Mouse (Mus musculus) midbrain, embryonic 12.5 days (tissue): Measurements from ENCODE around the gene Raver1. TPM values are rescaled to one million over a fixed set of nuclear protein-coding genes. Genes with fewer than 3 reads are reported as not detected.

Experiments
- ATAC-seq: fragments of 200-750 bp; cut with Nextera tagmentation; 2 replicates; pipeline ENCODE4 v1.8.0; 2017; ENCODE audit warnings: low read depth, moderate TSS enrichment, moderate library complexity; ENCODE audit not compliant: low FRiP score
- H3K27ac ChIP-seq: fragments of 300-500 bp; sonication (generic); replicated peaks from 2 replicates; pipeline ENCODE4 v1.5.1; 2016; ENCODE audit warnings: mild to moderate bottlenecking
- H3K27me3 ChIP-seq: fragments of 300-500 bp; sonication (generic); 2 replicates; pipeline ENCODE4 v1.6.1; 2016; ENCODE audit warnings: mild to moderate bottlenecking
- H3K36me3 ChIP-seq: fragments of 300-500 bp; sonication (generic); 2 replicates; pipeline ENCODE4 v1.6.1; 2016
- H3K4me1 ChIP-seq: fragments of 300-500 bp; sonication (generic); 2 replicates; pipeline ENCODE4 v1.6.1; 2016
- H3K4me2 ChIP-seq: fragments of 300-500 bp; sonication (generic); replicated peaks from 2 replicates; pipeline ENCODE4 v1.6.1; 2016; ENCODE audit warnings: mild to moderate bottlenecking, moderate library complexity
- H3K4me3 ChIP-seq: fragments of 300-500 bp; sonication (generic); 2 replicates; pipeline ENCODE4 v1.5.1; 2016; ENCODE audit warnings: mild to moderate bottlenecking
- H3K9ac ChIP-seq: fragments of 300-500 bp; sonication (generic); replicated peaks from 2 replicates; pipeline ENCODE4 v1.6.1; 2016; ENCODE audit warnings: mild to moderate bottlenecking, moderate library complexity
- H3K9me3 ChIP-seq: fragments of 300-500 bp; sonication (generic); 2 replicates; pipeline ENCODE4 v1.6.1; 2016; ENCODE audit warnings: mild to moderate bottlenecking
- WGBS: fragments of 180-500 bp; shearing (Covaris S2); methylation state at CpG from one replicate; pipeline ENCODE4 v1.1.7; 2016; 5-methylcytosine and 5-hydroxymethylcytosine counted together
- polyA plus RNA-seq: library from polyadenylated mRNA; unstranded; fragments of >200 nt; fragmentation: Nextera tagmentation; extraction: Ambion mirVana; gene quantifications from 2 replicates; pipeline ENCODE4 v1.2.1, GENCODE M21; 2016

Gene Raver1
- polyA plus RNA-seq, 1 experiment from 2014 or later = 66.7 TPM

DNA sequence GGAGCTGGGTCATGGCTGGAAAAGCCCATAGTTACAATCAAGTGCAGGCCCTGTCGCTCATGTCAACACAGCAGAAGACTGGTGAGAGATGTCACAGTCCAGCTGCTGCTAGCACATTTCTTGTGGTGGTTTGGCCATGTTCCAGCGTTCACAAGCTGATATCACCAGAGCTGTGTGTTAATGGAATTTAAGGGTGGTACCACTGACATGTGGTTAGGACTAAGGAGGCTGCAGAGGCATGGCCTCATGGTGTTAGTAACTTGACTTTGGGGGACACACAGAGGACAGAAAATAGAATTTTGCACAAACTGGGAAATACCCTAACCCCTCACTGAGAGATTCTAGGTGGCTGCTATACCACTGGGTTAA lies 34.4 kb upstream of the Raver1 start:
- H3K9me3 ChIP-seq = no peaks in the 10 kb centered on the region
- 85% methylated on average over 2 of the region's 2 CpGs for WGBS
- H3K36me3 ChIP-seq = peaks cover 15% of the 10 kb centered on the region
- H3K9ac ChIP-seq = no peak overlapping the region
- no peaks in the 10 kb centered on the region for H3K27me3 ChIP-seq
- H3K4me3 ChIP-seq = no peak overlapping the region
- no peak overlapping the region for H3K4me2 ChIP-seq
- H3K27ac ChIP-seq = no peak overlapping the region
- H3K4me1 ChIP-seq = peaks cover 7% of the 10 kb centered on the region
- ATAC-seq = no peak

GRCm38 (mm10) chr9:21125502-21126258 lies 33.9 kb upstream of the Raver1 start:
- Histone ChIP-seq H3K4me1 (peaks cover 6% of the 10 kb centered on the region), H3K27ac (no peak overlapping the region), H3K4me2 (no peak overlapping the region), H3K9ac (no peak overlapping the region), H3K27me3 (no peaks in the 10 kb centered on the region), H3K9me3 (no peaks in the 10 kb centered on the region), H3K4me3 (no peak overlapping the region), H3K36me3 (peaks cover 21% of the 10 kb centered on the region)
- ATAC-seq = no peak
- 92% methylated on average over 9 of the region's 9 CpGs for WGBS

- no peak overlapping the region for H3K4me2 ChIP-seq
- H3K4me1 ChIP-seq = no peaks in the 10 kb centered on the region
- H3K9ac ChIP-seq = no peak overlapping the region
- ATAC-seq = no peak
- WGBS = 82% methylated on average over 5 of the region's 5 CpGs
- no peak overlapping the region for H3K4me3 ChIP-seq
- no peaks in the 10 kb centered on the region for H3K9me3 ChIP-seq
- H3K27me3 ChIP-seq = no peaks in the 10 kb centered on the region
- H3K36me3 ChIP-seq = peaks cover 29% of the 10 kb centered on the region
- no peak overlapping the region for H3K27ac ChIP-seq
Measured at GRCm38 (mm10) chr9:21124837-21125236, 33.0 kb upstream of the Raver1 start.

GRCm38 (mm10) chr9:21121483-21121882 lies 29.7 kb upstream of the Raver1 start:
- Histone ChIP-seq H3K36me3 (peaks cover 26% of the 10 kb centered on the region), H3K27ac (no peak overlapping the region), H3K4me2 (no peak overlapping the region), H3K9ac (no peak overlapping the region), H3K4me1 (no peaks in the 10 kb centered on the region), H3K4me3 (no peak overlapping the region), H3K9me3 (no peaks in the 10 kb centered on the region), H3K27me3 (no peaks in the 10 kb centered on the region)
- ATAC-seq = no peak
- 91% methylated on average over 16 of the region's 16 CpGs for WGBS

DNA sequence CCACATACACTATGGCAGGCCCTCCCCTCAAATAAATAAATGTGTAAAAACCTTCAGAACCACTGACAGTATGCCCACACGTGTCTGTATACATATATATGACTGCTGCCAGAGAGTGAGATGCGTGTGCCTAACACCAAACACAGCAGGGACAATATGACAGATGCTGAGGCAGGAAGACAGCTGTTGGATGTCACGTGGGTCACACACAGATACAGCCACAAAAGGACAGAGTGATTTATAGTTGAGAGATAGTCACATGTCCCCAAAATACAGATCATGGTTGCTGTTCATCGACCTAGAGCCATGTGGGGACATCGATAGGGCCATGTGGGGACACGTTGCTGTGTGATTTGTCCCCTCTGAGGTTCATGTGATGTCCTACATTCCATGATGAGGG lies 25.3 kb upstream of the Raver1 start:
- Histone ChIP-seq H3K9me3 (no peaks in the 10 kb centered on the region), H3K27ac (no peak overlapping the region), H3K4me2 (no peak overlapping the region), H3K27me3 (no peaks in the 10 kb centered on the region), H3K4me1 (no peaks in the 10 kb centered on the region), H3K9ac (no peak overlapping the region), H3K36me3 (peaks cover 20% of the 10 kb centered on the region), H3K4me3 (no peak overlapping the region)
- ATAC-seq = no peak
- 81% methylated on average over 6 of the region's 6 CpGs for WGBS

DNA sequence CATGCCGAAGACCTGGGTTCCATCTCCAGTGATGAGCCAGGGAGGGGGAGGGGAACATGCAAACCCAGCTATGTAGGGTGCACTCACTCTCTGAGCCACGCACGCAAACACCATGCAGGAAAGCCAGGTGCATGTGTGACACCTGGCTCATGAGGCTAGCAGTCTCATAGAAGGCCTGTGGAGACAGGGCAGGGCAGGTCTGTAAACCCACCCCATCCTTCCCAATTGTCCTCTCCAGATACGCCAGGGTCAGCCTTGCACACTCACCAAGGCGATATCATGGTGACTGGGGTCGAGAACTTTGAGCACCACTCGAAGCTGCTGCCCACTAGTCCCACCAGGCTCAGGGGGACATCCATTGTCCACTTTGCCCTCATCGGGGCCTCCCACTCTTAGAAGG lies 23.3 kb upstream of the Raver1 start:
- Histone ChIP-seq H3K9me3 (no peaks in the 10 kb centered on the region), H3K4me2 (no peak overlapping the region), H3K4me1 (no peaks in the 10 kb centered on the region), H3K27ac (no peak overlapping the region), H3K4me3 (no peak overlapping the region), H3K27me3 (no peaks in the 10 kb centered on the region), H3K9ac (no peak overlapping the region), H3K36me3 (0 out of 2 replicates have a peak, but pooled peaks cover 4% of the 10 kb centered on the region)
- 95% methylated on average over 8 of the region's 8 CpGs for WGBS
- no peak for ATAC-seq

GRCm38 (mm10) chr9:21114190-21114589 lies 22.4 kb upstream of the Raver1 start:
- Histone ChIP-seq H3K4me2 (no peak overlapping the region), H3K9me3 (no peaks in the 10 kb centered on the region), H3K27me3 (no peaks in the 10 kb centered on the region), H3K36me3 (no peaks in the 10 kb centered on the region), H3K4me3 (no peak overlapping the region), H3K4me1 (no peaks in the 10 kb centered on the region), H3K27ac (no peak overlapping the region), H3K9ac (no peak overlapping the region)
- WGBS = 87% methylated on average over 7 of the region's 7 CpGs
- ATAC-seq = no peak

DNA sequence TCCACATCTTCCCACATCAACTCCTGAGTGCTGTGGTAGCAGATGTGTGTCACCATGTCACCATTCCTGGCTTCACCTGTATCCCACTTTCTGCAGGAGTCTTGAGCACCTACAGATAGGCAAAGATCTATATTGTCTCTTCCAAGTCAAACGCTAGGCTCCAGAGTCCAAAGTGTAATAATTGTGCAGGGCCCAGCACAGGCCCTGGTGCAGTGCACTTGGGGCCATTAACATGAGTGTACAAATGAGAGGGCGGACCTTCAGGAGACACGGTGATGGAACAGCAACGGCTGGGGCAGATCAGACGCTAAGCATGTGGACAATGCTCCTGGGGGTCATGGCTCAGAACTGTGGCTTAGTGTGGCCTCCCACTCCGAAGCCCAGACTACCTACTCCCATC lies 21.9 kb upstream of the Raver1 start:
- no peak for ATAC-seq
- H3K27ac ChIP-seq = no peak overlapping the region

GRCm38 (mm10) chr9:21107607-21108237 lies 15.9 kb upstream of the Raver1 start:
- 46% methylated on average over 23 of the region's 23 CpGs for WGBS

More for the DNA sequence above, 21.9 kb upstream of the Raver1 start:
- Histone ChIP-seq H3K9ac (no peak overlapping the region), H3K9me3 (no peaks in the 10 kb centered on the region), H3K4me3 (no peak overlapping the region), H3K4me1 (no peaks in the 10 kb centered on the region), H3K27me3 (no peaks in the 10 kb centered on the region), H3K36me3 (no peaks in the 10 kb centered on the region), H3K4me2 (no peak overlapping the region)
- WGBS = 90% methylated on average over 6 of the region's 6 CpGs

GRCm38 (mm10) chr9:21105760-21106564 lies 14.2 kb upstream of the Raver1 start:
- H3K9me3 ChIP-seq = no peaks in the 10 kb centered on the region
- H3K4me3 ChIP-seq = no peak overlapping the region
- no peaks in the 10 kb centered on the region for H3K4me1 ChIP-seq
- H3K27ac ChIP-seq = no peak overlapping the region
- H3K4me2 ChIP-seq = no peak overlapping the region
- ATAC-seq = no peak
- H3K27me3 ChIP-seq = no peaks in the 10 kb centered on the region
- no peaks in the 10 kb centered on the region for H3K36me3 ChIP-seq
- H3K9ac ChIP-seq = no peak overlapping the region
- 86% methylated on average over 5 of the region's 5 CpGs for WGBS

More at GRCm38 (mm10) chr9:21107607-21108237, 15.9 kb upstream of the Raver1 start:
- Histone ChIP-seq H3K27ac (no peak overlapping the region), H3K4me1 (no peaks in the 10 kb centered on the region), H3K9me3 (no peaks in the 10 kb centered on the region), H3K4me3 (no peak overlapping the region), H3K4me2 (no peak overlapping the region), H3K36me3 (no peaks in the 10 kb centered on the region), H3K27me3 (no peaks in the 10 kb centered on the region), H3K9ac (no peak overlapping the region)
- ATAC-seq = no peak

GRCm38 (mm10) chr9:21104814-21105213 lies 13.0 kb upstream of the Raver1 start:
- no peaks in the 10 kb centered on the region for H3K36me3 ChIP-seq
- H3K9ac ChIP-seq = no peak overlapping the region
- no peaks in the 10 kb centered on the region for H3K9me3 ChIP-seq
- ATAC-seq = no peak
- H3K4me1 ChIP-seq = peaks cover 4% of the 10 kb centered on the region; the same call in 1 of the 2 replicates
- no peaks in the 10 kb centered on the region for H3K27me3 ChIP-seq
- no peak overlapping the region for H3K27ac ChIP-seq
- no peak overlapping the region for H3K4me2 ChIP-seq
- H3K4me3 ChIP-seq = no peak overlapping the region
- WGBS = 90% methylated on average over 6 of the region's 6 CpGs

DNA sequence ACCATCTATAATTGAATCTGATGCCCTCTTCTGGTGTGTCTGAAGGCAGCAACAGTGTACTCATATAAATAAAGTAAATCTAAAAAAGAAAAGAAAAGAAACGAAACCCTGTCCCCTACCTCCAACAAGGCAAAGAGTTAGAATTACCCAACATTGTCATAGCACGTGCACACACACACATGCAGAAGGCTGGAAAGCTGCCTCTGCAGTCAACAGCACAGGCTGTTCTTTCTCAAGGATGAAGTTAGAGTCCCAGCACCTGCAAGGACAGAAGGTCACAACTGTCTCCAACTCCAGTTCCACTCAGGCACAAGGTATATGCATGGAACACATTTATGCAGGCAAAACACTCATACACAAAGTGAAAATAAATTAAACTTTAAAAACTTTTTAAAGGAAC lies 10.3 kb upstream of the Raver1 start:
- Histone ChIP-seq H3K4me3 (no peak overlapping the region), H3K4me2 (no peak overlapping the region)
- WGBS = 87% methylated on average over 2 of the region's 2 CpGs

More for the DNA sequence above, 10.3 kb upstream of the Raver1 start:
- peaks cover 4% of the 10 kb centered on the region; the same call in 1 of the 2 replicates for H3K4me1 ChIP-seq
- no peak overlapping the region for H3K9ac ChIP-seq
- no peak overlapping the region for H3K27ac ChIP-seq
- H3K9me3 ChIP-seq = no peaks in the 10 kb centered on the region
- ATAC-seq = no peak
- H3K36me3 ChIP-seq = no peaks in the 10 kb centered on the region
- no peaks in the 10 kb centered on the region for H3K27me3 ChIP-seq
